Mouse (Mus musculus) ovary, postnatal 10 days (tissue): ENCODE results near the gene Nrxn2.

Experiments used
- DNase-seq: peaks from one replicate; pipeline ENCODE4 v3.0.0; 2022; ENCODE audit warnings: low spot score

Gene Nrxn2

GRCm38 (mm10) chr19:6543035-6543383 lies 124.5 kb downstream of the Nrxn2 start:
- DNase-seq: no peak

- DNase-seq: no peak
Measured at GRCm38 (mm10) chr19:6543518-6543917, 125.0 kb downstream of the Nrxn2 start.

- DNase-seq: no peak
Measured at GRCm38 (mm10) chr19:6544712-6545111, 126.2 kb downstream of the Nrxn2 start.

- DNase-seq: no peak
Measured at GRCm38 (mm10) chr19:6545481-6545880, 127.0 kb downstream of the Nrxn2 start.

- DNase-seq: no peak
Measured at GRCm38 (mm10) chr19:6546096-6546495, 127.6 kb downstream of the Nrxn2 start.

- no peak for DNase-seq
Measured at GRCm38 (mm10) chr19:6547801-6548200, 129.3 kb downstream of the Nrxn2 start.

- DNase-seq: no peak
Measured at GRCm38 (mm10) chr19:6548431-6549410, 130.2 kb downstream of the Nrxn2 start.

- no peak for DNase-seq
Measured at GRCm38 (mm10) chr19:6549566-6549965, 131.0 kb downstream of the Nrxn2 start.

GRCm38 (mm10) chr19:6551215-6551614 lies 132.7 kb downstream of the Nrxn2 start:
- DNase-seq: no peak

- no peak for DNase-seq
Measured at GRCm38 (mm10) chr19:6552302-6553028, 133.9 kb downstream of the Nrxn2 start.

- no peak for DNase-seq
Measured at GRCm38 (mm10) chr19:6553174-6553573, 134.6 kb downstream of the Nrxn2 start.

- DNase-seq: no peak
Measured at GRCm38 (mm10) chr19:6553819-6554582, 135.5 kb downstream of the Nrxn2 start.

- no peak for DNase-seq
Measured at GRCm38 (mm10) chr19:6559576-6559975, 141.0 kb downstream of the Nrxn2 start.

GRCm38 (mm10) chr19:6560246-6560815 lies 141.8 kb downstream of the Nrxn2 start:
- DNase-seq: no peak

- no peak for DNase-seq
Measured at GRCm38 (mm10) chr19:6565136-6565535, 146.6 kb downstream of the Nrxn2 start.

- no peak for DNase-seq
Measured at GRCm38 (mm10) chr19:6566450-6566849, 147.9 kb downstream of the Nrxn2 start.

- DNase-seq: no peak
Measured at GRCm38 (mm10) chr19:6569021-6569420, 150.5 kb downstream of the Nrxn2 start.

GRCm38 (mm10) chr19:6569561-6569960 lies 151.0 kb downstream of the Nrxn2 start:
- no peak for DNase-seq

GRCm38 (mm10) chr19:6571476-6571875 lies 152.9 kb downstream of the Nrxn2 start:
- no peak for DNase-seq

GRCm38 (mm10) chr19:6572001-6572400 lies 153.5 kb downstream of the Nrxn2 start:
- no peak for DNase-seq
